Mouse (Mus musculus) cortical plate, adult 2 months (tissue): Measurements from ENCODE around the gene Tgif2. TPM values are rescaled to one million over a fixed set of nuclear protein-coding genes. Genes with fewer than 3 reads are reported as not detected.

Experiments used
- H3K27ac ChIP-seq: fragments of 200-500 bp; 2 replicates; pipeline ENCODE4 v1.5.1; 2012; ENCODE audit warnings: low read length, control low read depth, inconsistent platforms; ENCODE audit not compliant: insufficient read depth
- H3K4me1 ChIP-seq: fragments of 200-500 bp; 2 replicates; pipeline ENCODE4 v1.6.1; 2011; ENCODE audit warnings: low read length; ENCODE audit not compliant: control insufficient read depth, insufficient read depth
- H3K4me3 ChIP-seq: fragments of 200-500 bp; 2 replicates; pipeline ENCODE4 v1.5.1; 2011; ENCODE audit warnings: mild to moderate bottlenecking, low read length, control low read depth; ENCODE audit not compliant: insufficient read depth
- CTCF ChIP-seq: fragments of 200-500 bp; IDR thresholded peaks from 2 replicates; pipeline ENCODE4 v1.5.1; 2011; ENCODE audit warnings: mild to moderate bottlenecking, control low read depth, low read length; ENCODE audit not compliant: insufficient read depth; ENCODE audit errors: extremely low read depth
- POLR2A ChIP-seq: fragments of 200-500 bp; IDR thresholded peaks from 2 replicates; pipeline ENCODE4 v1.6.1; 2011; ENCODE audit warnings: mild to moderate bottlenecking, low read length, control low read depth; ENCODE audit not compliant: insufficient read depth; ENCODE audit errors: extremely low read depth
- polyA plus RNA-seq: library from polyadenylated mRNA; depleted of rRNA; stranded (reverse); fragments of >200 nt; gene quantifications from 2 replicates; pipeline ENCODE4 v1.2.3, GENCODE M21; 2012

Gene Tgif2
- polyA plus RNA-seq, 1 experiment, result 1.7 TPM

DNA sequence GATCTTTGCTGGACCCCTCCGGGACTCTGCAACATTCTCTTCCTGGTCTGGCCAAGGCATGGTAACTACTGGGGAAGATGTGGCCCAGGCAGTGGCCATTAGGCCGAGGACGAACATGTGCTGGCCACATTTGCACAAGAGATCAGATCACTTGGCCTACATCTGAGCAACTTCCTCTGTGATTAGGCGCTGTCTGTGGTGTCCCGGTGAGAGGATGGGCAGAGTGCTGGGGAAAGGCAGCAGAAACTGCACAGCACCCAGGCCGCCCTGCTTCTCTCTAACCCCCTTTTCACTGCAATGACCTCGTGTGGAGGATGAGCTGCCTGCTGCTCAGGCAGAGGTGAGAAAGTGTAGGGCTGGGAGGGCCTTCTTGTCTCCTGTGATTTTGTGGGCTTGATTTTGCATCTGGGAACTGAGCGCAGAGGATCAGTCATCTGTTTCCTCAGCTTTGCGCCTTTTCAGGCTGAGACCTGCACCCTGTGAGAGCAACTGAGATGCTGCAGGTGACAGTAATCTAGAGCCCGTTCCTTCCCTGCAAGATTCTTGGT lies 46.4 kb downstream of the Tgif2 start:
- TF ChIP-seq POLR2A, result no peak
- no peak for TF ChIP-seq CTCF
- H3K4me3 ChIP-seq, result no peak overlapping the region
- no peak overlapping the region for H3K27ac ChIP-seq
- H3K4me1 ChIP-seq, result no peaks in the 10 kb centered on the region

DNA sequence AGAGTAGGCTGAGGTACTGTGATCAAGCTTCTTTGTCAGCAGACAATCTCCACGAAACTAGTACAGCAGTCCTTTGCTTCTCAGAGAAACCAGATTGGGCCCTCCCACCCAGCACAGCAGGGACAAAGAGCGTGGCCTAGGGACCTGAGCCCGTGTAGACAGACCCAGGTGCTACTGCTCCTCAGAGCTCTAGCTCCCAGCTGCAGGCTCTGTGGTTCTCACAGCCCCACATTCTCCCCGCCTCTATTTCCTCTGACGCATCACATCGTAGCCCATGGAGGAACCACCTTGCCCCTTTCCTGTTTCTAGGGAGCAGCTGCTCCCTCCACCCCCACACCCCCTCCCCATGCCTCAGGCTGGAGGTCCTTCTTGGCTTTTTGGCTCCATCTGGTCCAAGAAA lies 47.2 kb downstream of the Tgif2 start, which contains the start of gene Sla2:
Gene Sla2 (minus strand): TSS at position 176 of the 400 bp plus-strand sequence.
- TF ChIP-seq CTCF (no peak), POLR2A (no peak)
- Histone ChIP-seq H3K4me3 (no peak within 1 kb of the TSS), H3K4me1 (no peaks in the 10 kb centered on the region), H3K27ac (no peak within 1 kb of the TSS)

GRCm38 (mm10) chr2:156888490-156888889 lies 48.7 kb downstream of the Tgif2 start:
- Histone ChIP-seq H3K4me3 (no peak overlapping the region), H3K27ac (no peak overlapping the region), H3K4me1 (no peaks in the 10 kb centered on the region)
- TF ChIP-seq POLR2A (no peak), CTCF (no peak)

DNA sequence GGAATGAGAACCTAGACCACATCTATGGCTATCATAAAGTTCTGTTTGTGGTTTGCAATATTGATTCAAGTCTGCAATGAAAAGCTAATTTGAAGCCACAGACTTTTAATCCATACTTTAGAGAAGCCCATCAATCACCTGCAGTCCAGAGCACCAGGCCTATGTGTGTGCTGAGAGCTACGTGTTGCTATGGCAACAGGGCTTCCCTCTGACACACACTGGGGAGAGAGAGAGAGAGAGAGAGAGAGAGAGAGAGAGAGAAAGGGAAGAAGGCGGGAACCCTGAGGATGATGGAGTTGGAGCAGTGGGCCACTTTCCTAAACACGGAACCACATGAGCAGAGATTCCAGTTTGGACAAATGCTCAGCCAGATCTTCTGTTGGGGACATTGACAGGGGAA lies 52.4 kb downstream of the Tgif2 start:
- Histone ChIP-seq H3K4me1 (peaks cover 1% of the 10 kb centered on the region; the same call in 1 of the 2 replicates), H3K4me3 (no peak overlapping the region), H3K27ac (no peak overlapping the region)
- no peak for TF ChIP-seq CTCF
- TF ChIP-seq POLR2A, result no peak

- Histone ChIP-seq H3K27ac (no peak overlapping the region), H3K4me3 (no peak overlapping the region), H3K4me1 (peaks cover 3% of the 10 kb centered on the region; the same call in 1 of the 2 replicates)
- TF ChIP-seq POLR2A, result no peak
- TF ChIP-seq CTCF, result no peak
Measured at GRCm38 (mm10) chr2:156892821-156893220, 53.0 kb downstream of the Tgif2 start.

GRCm38 (mm10) chr2:156894496-156895265 lies 54.9 kb downstream of the Tgif2 start:
- no peak overlapping the region for H3K4me3 ChIP-seq

GRCm38 (mm10) chr2:156896384-156896914 lies 56.6 kb downstream of the Tgif2 start:
- Histone ChIP-seq H3K4me1 (peaks cover 8% of the 10 kb centered on the region), H3K27ac (peak overlapping the region; percentile 75), H3K4me3 (no peak overlapping the region)
- TF ChIP-seq POLR2A (no peak), CTCF (no peak)

More at GRCm38 (mm10) chr2:156894496-156895265, 54.9 kb downstream of the Tgif2 start:
- Histone ChIP-seq H3K4me1 (peaks cover 8% of the 10 kb centered on the region), H3K27ac (no peak overlapping the region)
- TF ChIP-seq CTCF (no peak), POLR2A (no peak)

DNA sequence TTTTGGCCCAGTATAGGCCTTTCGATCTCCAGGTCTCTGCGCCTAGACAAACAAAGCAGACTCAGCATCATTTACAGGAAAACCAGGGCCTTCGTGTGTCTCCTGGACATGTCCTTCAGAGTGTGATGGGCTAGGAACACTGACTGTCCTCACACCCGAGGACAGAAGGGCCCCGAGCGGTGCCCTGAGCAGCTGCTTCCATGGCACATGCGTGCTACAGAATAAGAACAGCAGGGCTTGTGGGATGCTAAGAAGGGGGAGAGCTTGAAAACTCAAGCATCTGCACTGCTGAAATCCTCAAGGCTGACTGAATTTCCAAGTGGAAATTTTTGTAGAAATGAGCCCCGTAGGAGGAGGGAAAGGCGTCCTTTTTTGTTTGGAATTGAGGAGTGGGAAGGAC lies 57.2 kb downstream of the Tgif2 start:
- no peak overlapping the region for H3K4me3 ChIP-seq
- H3K4me1 ChIP-seq, result peaks cover 8% of the 10 kb centered on the region
- no peak for TF ChIP-seq POLR2A
- no peak for TF ChIP-seq CTCF
- peak overlapping the region; percentile 75 for H3K27ac ChIP-seq

GRCm38 (mm10) chr2:156898374-156898773 lies 58.6 kb downstream of the Tgif2 start:
- Histone ChIP-seq H3K4me3 (no peak overlapping the region), H3K27ac (peak overlapping the region; percentile 57), H3K4me1 (peaks cover 8% of the 10 kb centered on the region)
- TF ChIP-seq CTCF (no peak), POLR2A (no peak)
